Mouse (Mus musculus) gastrocnemius, adult 2 months (tissue): ENCODE results near the gene Slc11a1. TPM values are rescaled to one million over a fixed set of nuclear protein-coding genes. Genes with fewer than 3 reads are reported as not detected.
"Not testable (repeated sequence)": the region's sequence is repeated elsewhere in the genome, so short reads cannot be mapped to it uniquely, and the experiment has no call there.

Experiments used
- DNase-seq: peaks from one replicate; pipeline ENCODE4 v3.0.0; 2022
- H3K27ac ChIP-seq: fragments of 200-600 bp; 2 replicates; pipeline ENCODE4 v1.8.1; 2022; ENCODE audit warnings: mild to moderate bottlenecking
- H3K4me3 ChIP-seq: fragments of 200-600 bp; 2 replicates; pipeline ENCODE4 v1.8.1; 2022; ENCODE audit warnings: mild to moderate bottlenecking, moderate library complexity
- CTCF ChIP-seq: fragments of 200-600 bp; IDR thresholded peaks from 2 replicates; pipeline ENCODE4 v1.8.1; 2022; ENCODE audit warnings: antibody characterized with exemption, mild to moderate bottlenecking, moderate library complexity
- intact Hi-C: fragments of 180-260 bp; cut with DNase I; formaldehyde crosslinking; loops from one replicate; pipeline ENCODE4 v1.15.1; 2025
- total RNA-seq, 2 experiments: library from RNA; stranded (reverse); gene quantifications; 2 replicates each; pipeline ENCODE4 v1.2.3; 2021

Gene Slc11a1
- total RNA-seq, 2 experiments from 2014 or later, result 3.8 to 5.6 TPM

- TF ChIP-seq CTCF, result no peak
- intact Hi-C loops, result no loop called here
- peak overlapping the region; percentile 80 for H3K27ac ChIP-seq
- no peak overlapping the region; the same call in 1 of the 2 replicates for H3K4me3 ChIP-seq
- DNase-seq, result no peak
Observed at GRCm38 (mm10) chr1:74339917-74340316, 35.1 kb upstream of the Slc11a1 start.

- peak; percentile 92 for DNase-seq
- TF ChIP-seq CTCF, result no peak
- peak overlapping the region; percentile 80 for H3K27ac ChIP-seq
- H3K4me3 ChIP-seq, result no peak overlapping the region
- intact Hi-C loops, result no loop called here
Observed at GRCm38 (mm10) chr1:74340361-74340764, 34.6 kb upstream of the Slc11a1 start.

GRCm38 (mm10) chr1:74340992-74341391 is 34.0 kb upstream of the Slc11a1 start:
- H3K4me3 ChIP-seq, DNase-seq, H3K27ac ChIP-seq, intact Hi-C loops: not testable (repeated sequence)

- TF ChIP-seq CTCF, result no peak
- Histone ChIP-seq H3K4me3 (no peak overlapping the region), H3K27ac (no peak overlapping the region)
- DNase-seq, result no peak
- intact Hi-C loops, result no loop called here
Observed at GRCm38 (mm10) chr1:74341898-74342297, 33.1 kb upstream of the Slc11a1 start.

GRCm38 (mm10) chr1:74342308-74342707 is 32.7 kb upstream of the Slc11a1 start:
- intact Hi-C loops, result no loop called here
- no peak for TF ChIP-seq CTCF
- Histone ChIP-seq H3K4me3 (no peak overlapping the region), H3K27ac (no peak overlapping the region)
- no peak for DNase-seq

- no peak for TF ChIP-seq CTCF
- DNase-seq, result no peak
- intact Hi-C loops, result no loop called here
- Histone ChIP-seq H3K4me3 (no peak overlapping the region), H3K27ac (peak overlapping the region; percentile 61)
Observed at GRCm38 (mm10) chr1:74343161-74343560, 31.8 kb upstream of the Slc11a1 start.

- intact Hi-C loops, result no loop called here
- peak overlapping the region; percentile 61; the same call in 1 of the 2 replicates for H3K27ac ChIP-seq
- H3K4me3 ChIP-seq, result no peak overlapping the region
- TF ChIP-seq CTCF, result no peak
- DNase-seq, result peak; percentile 3
Observed at GRCm38 (mm10) chr1:74344163-74344916, 30.7 kb upstream of the Slc11a1 start.

- Histone ChIP-seq H3K4me3 (no peak overlapping the region), H3K27ac (no peak overlapping the region)
- no peak for TF ChIP-seq CTCF
- DNase-seq, result no peak
- intact Hi-C loops, result no loop called here
Observed at GRCm38 (mm10) chr1:74351185-74351769, 23.7 kb upstream of the Slc11a1 start.

- intact Hi-C loops, result no loop called here
- no peak overlapping the region for H3K27ac ChIP-seq
Observed at GRCm38 (mm10) chr1:74352532-74353096, 22.4 kb upstream of the Slc11a1 start.

GRCm38 (mm10) chr1:74353453-74354229 is 21.4 kb upstream of the Slc11a1 start:
- no peak overlapping the region for H3K27ac ChIP-seq
- no peak for TF ChIP-seq CTCF
- H3K4me3 ChIP-seq, result no peak overlapping the region
- intact Hi-C loops, result no loop called here
- no peak for DNase-seq

More at GRCm38 (mm10) chr1:74352532-74353096, 22.4 kb upstream of the Slc11a1 start:
- no peak for TF ChIP-seq CTCF
- no peak overlapping the region for H3K4me3 ChIP-seq
- DNase-seq, result peak; percentile 3

GRCm38 (mm10) chr1:74357531-74357930 is 17.5 kb upstream of the Slc11a1 start:
- TF ChIP-seq CTCF, result no peak
- Histone ChIP-seq H3K27ac (no peak overlapping the region), H3K4me3 (no peak overlapping the region)
- intact Hi-C loops, result no loop called here
- DNase-seq, result no peak

- no peak for TF ChIP-seq CTCF
- no peak for DNase-seq
Observed at GRCm38 (mm10) chr1:74359952-74360517, 15.0 kb upstream of the Slc11a1 start.

More at GRCm38 (mm10) chr1:74359952-74360517, 15.0 kb upstream of the Slc11a1 start:
- no peak overlapping the region for H3K27ac ChIP-seq
- intact Hi-C loops, result loop anchor here (2.0 kb wide), 1 partner anchor 153 kb away; no protein-coding TSS in a partner anchor
- H3K4me3 ChIP-seq, result no peak overlapping the region
